In genomic region chr7:46962132-46962531, GRCm38 (mm10) we compare ENCODE assay signal across 12 mouse cellular contexts. TPM values are rescaled to one million over a fixed set of nuclear protein-coding genes. Genes with fewer than 3 reads are reported as not detected.
A peak's percentile ranks its signal among the peaks of the same experiment; 100 is the strongest.
DNase-seq lines count a peak whose midpoint lies in the region; ATAC-seq and TF ChIP-seq lines count a peak whose summit lies in the region.
"Had no signal": no experiment of that assay in that cellular context is flagged by ENCODE, and none has a peak within 500 bp of the region (broad histone marks: within the 10 kb centered on the region; RNA-seq: fewer than 3 reads in every experiment).

No protein-coding gene starts in this region.

- no peaks in the 10 kb centered on the region for H3K9me3 ChIP-seq in hindbrain, embryonic 10.5 days
- no peaks in the 10 kb centered on the region for H3K9me3 ChIP-seq in hindbrain, embryonic 16.5 days (ENCODE audit: control insufficient read depth, low read length)
- no peaks in the 10 kb centered on the region for H3K9me3 ChIP-seq in midbrain, postnatal 0 days (ENCODE audit: low read length)
- no peaks in the 10 kb centered on the region for H3K9me3 ChIP-seq in midbrain, embryonic 16.5 days (replicated peaks; ENCODE audit: control insufficient read depth, low read length, poor library complexity, severe bottlenecking)
- H3K9me3 ChIP-seq: megakaryocyte, embryonic 14.5 days had no signal

- peak; percentile 42 for DNase-seq in adrenal gland, postnatal 10 days
- no peak for DNase-seq in adrenal gland, postnatal 14 days
- no peak for DNase-seq in hindbrain, embryonic 10.5 days (ENCODE audit: low spot score)
- peak; percentile 59 for DNase-seq in midbrain, postnatal 0 days (ENCODE audit: low spot score)
- no peak for DNase-seq in urinary bladder, adult 18-20 months (ENCODE audit: low spot score in 2 of 2)
- DNase-seq: B cell, adult 2 months had no signal

- TF ChIP-seq POLR2A in myocyte (IDR thresholded peaks at IDR 0.05; ENCODE audit: insufficient read length, low read depth) = no peak

- H3K27ac ChIP-seq in hindbrain, embryonic 10.5 days = 0 out of 2 replicates have a peak overlapping the region, but pooled peaks have one; percentile 76
- H3K27ac ChIP-seq in hindbrain, embryonic 16.5 days (ENCODE audit: low read depth, low read length) = no peak overlapping the region
- H3K27ac ChIP-seq in midbrain, postnatal 0 days (ENCODE audit: low read depth, low read length) = no peak overlapping the region
- no peak overlapping the region for H3K27ac ChIP-seq in midbrain, embryonic 16.5 days (ENCODE audit: low read length)

- H3K79me2 ChIP-seq in myocyte (ENCODE audit: control insufficient read depth, insufficient read depth) = peaks cover 9% of the 10 kb centered on the region

- peaks cover 28% of the 10 kb centered on the region for H3K4me1 ChIP-seq in hindbrain, embryonic 10.5 days (replicated peaks)
- H3K4me1 ChIP-seq in hindbrain, embryonic 16.5 days (ENCODE audit: control insufficient read depth, insufficient read depth, low read depth, low read length) = peaks cover 11% of the 10 kb centered on the region
- H3K4me1 ChIP-seq in midbrain, postnatal 0 days (ENCODE audit: insufficient read depth, low read length) = no peaks in the 10 kb centered on the region; the same call in 1 of the 2 replicates
- peaks cover 6% of the 10 kb centered on the region for H3K4me1 ChIP-seq in midbrain, embryonic 16.5 days (ENCODE audit: control insufficient read depth, insufficient read depth, low read length)

- no peak overlapping the region for H3ac ChIP-seq in myocyte (ENCODE audit: control insufficient read depth, insufficient read length)

- H3K9ac ChIP-seq in hindbrain, embryonic 16.5 days (ENCODE audit: low read depth, low read length) = no peak overlapping the region
- no peak overlapping the region for H3K9ac ChIP-seq in midbrain, postnatal 0 days (replicated peaks; ENCODE audit: low read length, poor library complexity, severe bottlenecking)
- no peak overlapping the region for H3K9ac ChIP-seq in midbrain, embryonic 16.5 days (ENCODE audit: low read depth, low read length)

- ATAC-seq in hindbrain, embryonic 16.5 days = no peak
- no peak for ATAC-seq in midbrain, postnatal 0 days (ENCODE audit: low FRiP score)
- ATAC-seq in midbrain, embryonic 16.5 days = no peak

- no peaks in the 10 kb centered on the region for H3K36me3 ChIP-seq in hindbrain, embryonic 10.5 days
- no peaks in the 10 kb centered on the region for H3K36me3 ChIP-seq in hindbrain, embryonic 16.5 days (ENCODE audit: control insufficient read depth, insufficient read depth, low read length)
- no peaks in the 10 kb centered on the region for H3K36me3 ChIP-seq in midbrain, postnatal 0 days (ENCODE audit: insufficient read depth, low read length)
- H3K36me3 ChIP-seq in midbrain, embryonic 16.5 days (ENCODE audit: control insufficient read depth, insufficient read depth, low read length) = no peaks in the 10 kb centered on the region
- no peaks in the 10 kb centered on the region for H3K36me3 ChIP-seq in myocyte (ENCODE audit: control insufficient read depth, insufficient read depth)

- H3K27me3 ChIP-seq in hindbrain, embryonic 10.5 days (ENCODE audit: insufficient read depth, poor library complexity, severe bottlenecking) = peaks cover 21% of the 10 kb centered on the region; the same call in 1 of the 2 replicates
- no peaks in the 10 kb centered on the region for H3K27me3 ChIP-seq in hindbrain, embryonic 16.5 days (replicated peaks; ENCODE audit: control insufficient read depth, insufficient read depth, low read length)
- no peaks in the 10 kb centered on the region for H3K27me3 ChIP-seq in midbrain, postnatal 0 days (ENCODE audit: insufficient read depth, low read length)
- peaks cover 4% of the 10 kb centered on the region for H3K27me3 ChIP-seq in midbrain, embryonic 16.5 days (ENCODE audit: control insufficient read depth, insufficient read depth, low read depth, low read length)
- H3K27me3 ChIP-seq in myocyte (ENCODE audit: control insufficient read depth, insufficient read depth, insufficient read length) = no peaks in the 10 kb centered on the region
- H3K27me3 ChIP-seq: megakaryocyte, embryonic 14.5 days; Patski had no signal

- no peak overlapping the region for H3K4me2 ChIP-seq in hindbrain, embryonic 16.5 days (ENCODE audit: low read length)
- no peak overlapping the region for H3K4me2 ChIP-seq in midbrain, postnatal 0 days (ENCODE audit: low read depth, low read length, poor library complexity, severe bottlenecking)
- H3K4me2 ChIP-seq in midbrain, embryonic 16.5 days (ENCODE audit: low read length) = no peak overlapping the region
- peak overlapping the region; percentile 63 for H3K4me2 ChIP-seq in myocyte (ENCODE audit: low read depth)

- no peak for TF ChIP-seq CTCF in midbrain, postnatal 0 days (IDR thresholded peaks at IDR 0.05)

- H3K4me3 ChIP-seq in hindbrain, embryonic 10.5 days = no peak overlapping the region
- H3K4me3 ChIP-seq in hindbrain, embryonic 16.5 days (ENCODE audit: low read length) = no peak overlapping the region
- no peak overlapping the region for H3K4me3 ChIP-seq in midbrain, postnatal 0 days (ENCODE audit: low read depth, low read length)
- no peak overlapping the region for H3K4me3 ChIP-seq in midbrain, embryonic 16.5 days (ENCODE audit: low read depth, low read length)
- no peak overlapping the region for H3K4me3 ChIP-seq in myocyte
- H3K4me3 ChIP-seq: megakaryocyte, embryonic 14.5 days had no signal

TF ChIP-seq in myocyte, 11 proteins besides CTCF, POLR2A, EP300 and RAD21:
- TF ChIP-seq TCF12 (IDR thresholded peaks at IDR 0.05; ENCODE audit: insufficient read depth, poor library complexity, severe bottlenecking) = no peak
- no peak for TF ChIP-seq MYOG (IDR thresholded peaks at IDR 0.05; ENCODE audit: control insufficient read depth in 1 of 3, insufficient read depth in 1 of 3, insufficient read length in 2 of 3, low read depth in 2 of 3)
- no peak for TF ChIP-seq CEBPB (IDR thresholded peaks at IDR 0.05; ENCODE audit: insufficient read depth, poor library complexity, severe bottlenecking)
- no peak for TF ChIP-seq REST (IDR thresholded peaks at IDR 0.05; ENCODE audit: insufficient read depth, insufficient read length)
- TF ChIP-seq TCF3 (IDR thresholded peaks at IDR 0.05; ENCODE audit: insufficient read length, low read depth) = no peak
- TF ChIP-seq POLR2AphosphoS2 (IDR thresholded peaks at IDR 0.05; ENCODE audit: insufficient read length, low read depth) = no peak
- no peak for TF ChIP-seq MAX (IDR thresholded peaks at IDR 0.05; ENCODE audit: low read depth)
- TF ChIP-seq USF1 (IDR thresholded peaks at IDR 0.05; ENCODE audit: low read depth) = no peak
- no peak for TF ChIP-seq E2F4 (IDR thresholded peaks at IDR 0.05; ENCODE audit: insufficient read depth)
- TF ChIP-seq MYOD1 (IDR thresholded peaks at IDR 0.05; ENCODE audit: control insufficient read depth in 1 of 3, insufficient read length in 2 of 3, low read depth in 2 of 3) = no peak

RNA-seq across cellular contexts. Expression of gene Uevld, which starts 3.8 kb away (rescaled TPM):
- 10 to 100 TPM; 22.8 TPM for total RNA-seq in adrenal gland, postnatal 10 days (2021)
- total RNA-seq in adrenal gland, postnatal 14 days (2021) = 16.7 and 20.1 TPM in 2 replicates
- 9.9 and 12.3 TPM in 2 replicates for polyA plus RNA-seq in hindbrain, embryonic 10.5 days (2016; fragmentation: Nextera tagmentation; extraction: Ambion mirVana)
- polyA plus RNA-seq in hindbrain, embryonic 16.5 days (2015; fragmentation: Nextera tagmentation; extraction: Ambion mirVana) = 4.7 and 5.0 TPM in 2 replicates
- total RNA-seq in midbrain, postnatal 0 days (2014; rRNA removed) = 10.1 and 10.6 TPM in 2 replicates
- polyA plus RNA-seq in midbrain, postnatal 0 days (2015; fragmentation: Nextera tagmentation; extraction: Ambion mirVana) = 3.7 TPM in 2 replicates
- polyA plus RNA-seq in midbrain, embryonic 16.5 days (2015; fragmentation: Nextera tagmentation; extraction: Ambion mirVana) = 5.3 and 6.0 TPM in 2 replicates
- 3.6 TPM for polyA plus RNA-seq in myocyte (2012; fragmentation: generic; extraction: Trizol)

RNA-seq across cellular contexts. Expression of gene Gm9999, which starts 21.2 kb away (rescaled TPM):
- total RNA-seq in adrenal gland, postnatal 10 days (2021) = not detected
- total RNA-seq in adrenal gland, postnatal 14 days (2021) = not detected in 2 replicates
- not detected in 2 replicates for polyA plus RNA-seq in hindbrain, embryonic 10.5 days (2016; fragmentation: Nextera tagmentation; extraction: Ambion mirVana)
- polyA plus RNA-seq in hindbrain, embryonic 16.5 days (2015; fragmentation: Nextera tagmentation; extraction: Ambion mirVana) = not detected in 2 replicates
- not detected in 2 replicates for total RNA-seq in midbrain, postnatal 0 days (2014; rRNA removed)
- polyA plus RNA-seq in midbrain, postnatal 0 days (2015; fragmentation: Nextera tagmentation; extraction: Ambion mirVana) = not detected in 2 replicates
- polyA plus RNA-seq in midbrain, embryonic 16.5 days (2015; fragmentation: Nextera tagmentation; extraction: Ambion mirVana) = not detected in 2 replicates
- not detected for polyA plus RNA-seq in myocyte (2012; fragmentation: generic; extraction: Trizol)
- total RNA-seq: heart, postnatal 14 days had no signal
- polyA plus RNA-seq: Patski had no signal

RNA-seq across cellular contexts. Expression of gene Tsg101, which starts 42.4 kb away (rescaled TPM):
- total RNA-seq in adrenal gland, postnatal 10 days (2021) = 10 to 100 TPM; 68.6 to 69.5 TPM
- total RNA-seq in adrenal gland, postnatal 14 days (2021) = 90.5 and 92.7 TPM in 2 replicates
- polyA plus RNA-seq in hindbrain, embryonic 10.5 days (2016; fragmentation: Nextera tagmentation; extraction: Ambion mirVana) = 262 and 315 TPM in 2 replicates
- polyA plus RNA-seq in hindbrain, embryonic 16.5 days (2015; fragmentation: Nextera tagmentation; extraction: Ambion mirVana) = 311 and 323 TPM in 2 replicates
- 134 and 135 TPM in 2 replicates for total RNA-seq in midbrain, postnatal 0 days (2014; rRNA removed)
- polyA plus RNA-seq in midbrain, postnatal 0 days (2015; fragmentation: Nextera tagmentation; extraction: Ambion mirVana) = 323 and 329 TPM in 2 replicates
- 372 and 375 TPM in 2 replicates for polyA plus RNA-seq in midbrain, embryonic 16.5 days (2015; fragmentation: Nextera tagmentation; extraction: Ambion mirVana)
- 68.5 TPM for polyA plus RNA-seq in myocyte (2012; fragmentation: generic; extraction: Trizol)

RNA-seq across cellular contexts. Expression of gene Spty2d1, which starts 46.1 kb away (rescaled TPM):
- total RNA-seq in adrenal gland, postnatal 10 days (2021) = 10 to 100 TPM; 14.4 to 19.3 TPM
- 17.5 and 20.0 TPM in 2 replicates for total RNA-seq in adrenal gland, postnatal 14 days (2021)
- 10.4 and 11.7 TPM in 2 replicates for polyA plus RNA-seq in hindbrain, embryonic 10.5 days (2016; fragmentation: Nextera tagmentation; extraction: Ambion mirVana)
- polyA plus RNA-seq in hindbrain, embryonic 16.5 days (2015; fragmentation: Nextera tagmentation; extraction: Ambion mirVana) = 7.4 and 8.0 TPM in 2 replicates
- 8.8 and 10.7 TPM in 2 replicates for total RNA-seq in midbrain, postnatal 0 days (2014; rRNA removed)
- polyA plus RNA-seq in midbrain, postnatal 0 days (2015; fragmentation: Nextera tagmentation; extraction: Ambion mirVana) = 3.8 and 4.7 TPM in 2 replicates
- 7.4 and 8.5 TPM in 2 replicates for polyA plus RNA-seq in midbrain, embryonic 16.5 days (2015; fragmentation: Nextera tagmentation; extraction: Ambion mirVana)
- polyA plus RNA-seq in myocyte (2012; fragmentation: generic; extraction: Trizol) = 12.0 TPM

Comparison
In these comparisons a context has a peak if more than half of its experiments do, and no peak if none do; other contexts are left out.
1. DNase-seq: peak in adrenal gland, postnatal 10 days (single experiment) and midbrain, postnatal 0 days (single experiment); none in adrenal gland, postnatal 14 days (single experiment), hindbrain, embryonic 10.5 days (single experiment) and urinary bladder, adult 18-20 months (0 of 2).